Mouse (Mus musculus) stomach, embryonic 16.5 days (tissue): Measurements from ENCODE around the gene Ubl7. TPM values are rescaled to one million over a fixed set of nuclear protein-coding genes. Genes with fewer than 3 reads are reported as not detected.

Source experiments
- ATAC-seq: fragments of 200-750 bp; cut with Nextera tagmentation; 2 replicates; pipeline ENCODE4 v1.8.0; 2017; ENCODE audit warnings: moderate number of reproducible peaks, moderate TSS enrichment; ENCODE audit not compliant: insufficient read depth, low FRiP score
- H3K27ac ChIP-seq: fragments of 300-500 bp; sonication (generic); 2 replicates; pipeline ENCODE4 v1.5.1; 2014; ENCODE audit warnings: low read length
- H3K27me3 ChIP-seq: fragments of 300-500 bp; sonication (generic); 2 replicates; pipeline ENCODE4 v1.6.1; 2014; ENCODE audit warnings: low read length, control low read depth, mixed read lengths; ENCODE audit not compliant: control insufficient read depth, insufficient read depth
- H3K36me3 ChIP-seq: fragments of 300-500 bp; sonication (generic); 2 replicates; pipeline ENCODE4 v1.6.1; 2014; ENCODE audit warnings: low read length; ENCODE audit not compliant: control insufficient read depth, insufficient read depth
- H3K4me1 ChIP-seq: fragments of 300-500 bp; sonication (generic); 2 replicates; pipeline ENCODE4 v1.6.1; 2014; ENCODE audit warnings: low read length, control low read depth, mixed read lengths; ENCODE audit not compliant: control insufficient read depth, insufficient read depth
- H3K4me2 ChIP-seq: fragments of 300-500 bp; sonication (generic); 2 replicates; pipeline ENCODE4 v1.6.1; 2014; ENCODE audit warnings: low read depth, low read length, mixed read lengths
- H3K4me3 ChIP-seq: fragments of 300-500 bp; sonication (generic); replicated peaks from 2 replicates; pipeline ENCODE4 v1.5.1; 2014; ENCODE audit warnings: mild to moderate bottlenecking, low read length
- H3K9ac ChIP-seq: fragments of 300-500 bp; sonication (generic); 2 replicates; pipeline ENCODE4 v1.6.1; 2014; ENCODE audit warnings: low read length
- H3K9me3 ChIP-seq: fragments of 300-500 bp; sonication (generic); replicated peaks from 2 replicates; pipeline ENCODE4 v1.6.1; 2016; ENCODE audit warnings: low read length, control low read depth; ENCODE audit not compliant: control insufficient read depth
- WGBS: fragments of 180-500 bp; shearing (Covaris S2); extraction: QIAGEN DNeasy Blood & Tissue Kit; methylation state at CpG from one replicate; pipeline ENCODE4 v1.1.7; 2014; 5-methylcytosine and 5-hydroxymethylcytosine counted together
- polyA plus RNA-seq: library from polyadenylated mRNA; unstranded; fragments of >200 nt; fragmentation: Nextera tagmentation; extraction: Ambion mirVana; gene quantifications from 2 replicates; pipeline ENCODE4 v1.2.1, GENCODE M21; 2015

The Ubl7 gene
- 82.1 and 89.2 TPM in 2 replicates for polyA plus RNA-seq

DNA sequence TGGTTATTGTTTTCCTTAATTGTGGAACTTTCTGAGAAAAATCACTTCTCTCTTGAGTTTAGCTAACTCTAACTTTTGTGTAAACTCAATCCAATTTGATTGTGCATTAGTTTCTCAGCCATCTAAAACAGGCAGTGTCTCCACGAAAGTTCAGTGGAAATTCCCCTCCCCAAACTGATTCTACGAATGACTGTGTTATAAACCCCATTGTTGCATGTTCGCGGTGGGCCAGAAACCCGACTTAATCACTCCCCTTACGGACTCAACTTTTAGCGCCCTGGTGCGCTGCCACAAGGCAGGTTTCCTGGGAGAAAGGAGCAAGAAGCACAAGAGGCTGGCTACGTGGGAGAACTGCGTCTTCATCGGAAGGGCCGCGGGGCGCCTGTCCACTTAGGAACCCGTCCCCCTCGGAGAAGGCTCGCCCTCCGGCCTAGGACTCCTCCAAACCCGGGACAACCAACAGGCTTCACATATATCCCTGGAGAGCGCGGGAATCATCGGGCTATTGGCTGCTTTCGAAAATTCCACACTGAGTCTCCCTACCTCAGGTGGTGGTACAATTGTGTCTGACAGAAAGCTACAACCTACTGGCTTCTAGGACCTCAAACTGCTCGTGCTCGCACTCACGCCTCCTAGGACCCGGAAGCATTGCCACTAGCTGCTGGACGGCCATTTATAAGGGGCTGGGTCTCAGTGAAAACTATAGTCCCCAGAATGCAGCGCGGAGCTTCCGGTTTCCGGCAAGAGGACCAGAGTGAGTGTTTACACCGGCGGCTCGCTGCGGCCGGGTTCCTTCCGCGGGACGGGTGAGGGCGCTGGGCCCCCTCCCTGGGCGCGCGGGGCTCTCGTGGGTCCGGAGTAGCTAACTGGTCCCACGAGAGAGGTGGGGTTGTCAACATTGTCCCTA lies at the start of gene Ubl7:
TSS of gene Ubl7 (plus strand) at position 726 of the 907 bp plus-strand sequence.
- H3K4me1 ChIP-seq, result peaks cover 6% of the 10 kb centered on the region
- no peaks in the 10 kb centered on the region for H3K36me3 ChIP-seq
- peak within 1 kb of the TSS; percentile 78 for H3K27ac ChIP-seq
- peak; percentile 97 for ATAC-seq
- H3K9me3 ChIP-seq, result no peaks in the 10 kb centered on the region
- H3K4me2 ChIP-seq, result peak within 1 kb of the TSS; percentile 91
- H3K27me3 ChIP-seq, result no peaks in the 10 kb centered on the region
- under 1% methylated on average over 47 of the region's 47 CpGs for WGBS
- H3K4me3 ChIP-seq, result peak within 1 kb of the TSS; percentile 69
- peak within 1 kb of the TSS; percentile 80 for H3K9ac ChIP-seq

DNA sequence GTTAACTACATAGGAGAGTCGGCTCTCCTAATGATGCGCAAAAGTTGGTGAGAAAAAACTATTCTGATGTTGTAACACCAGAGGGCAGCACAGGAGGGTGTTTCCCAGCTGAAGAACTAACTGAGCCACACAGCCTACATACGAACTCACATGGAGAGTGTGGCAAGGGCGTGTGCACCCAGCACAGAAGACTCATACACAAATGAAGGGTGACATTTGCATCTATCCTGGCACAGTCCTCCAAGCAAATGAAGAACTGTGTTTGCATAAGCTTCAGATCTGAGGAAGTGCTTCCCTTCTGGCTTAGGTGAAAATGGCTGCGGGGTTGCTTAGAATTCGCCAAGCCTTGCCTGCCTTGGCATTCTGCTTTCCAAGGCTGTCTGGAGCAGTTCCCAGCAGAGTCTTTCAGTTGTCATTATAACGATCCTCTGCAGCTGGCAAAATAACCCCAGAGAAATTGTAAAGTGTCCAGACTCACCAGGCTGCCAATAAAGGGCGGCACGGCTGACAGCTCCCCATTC lies 48.8 kb upstream of the Ubl7 start:
- H3K9ac ChIP-seq, result no peak overlapping the region
- WGBS, result 35% methylated on average over 9 of the region's 9 CpGs
- no peak overlapping the region for H3K4me3 ChIP-seq
- ATAC-seq, result no peak
- H3K27me3 ChIP-seq, result no peaks in the 10 kb centered on the region
- no peak overlapping the region for H3K27ac ChIP-seq
- H3K9me3 ChIP-seq, result no peaks in the 10 kb centered on the region
- no peaks in the 10 kb centered on the region for H3K36me3 ChIP-seq
- no peaks in the 10 kb centered on the region for H3K4me1 ChIP-seq
- H3K4me2 ChIP-seq, result no peak overlapping the region

DNA sequence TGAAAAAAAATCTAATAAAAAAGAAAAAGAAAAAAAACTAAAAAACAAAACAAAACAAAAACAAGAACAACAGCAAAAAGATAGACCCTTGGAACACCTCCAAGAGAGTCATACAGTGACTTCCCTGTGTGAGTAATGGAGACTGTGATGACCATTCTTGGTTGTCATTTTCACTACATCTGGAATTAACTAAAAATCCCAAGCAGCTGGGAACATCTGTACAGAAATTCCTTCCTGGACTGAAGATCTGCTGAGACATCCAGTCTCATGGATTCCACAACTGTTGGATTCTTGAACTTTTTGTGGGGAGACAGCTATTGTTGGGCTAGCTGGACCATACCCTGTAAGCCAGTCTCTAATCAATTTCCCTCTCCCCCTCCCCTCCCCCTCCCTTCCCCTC lies 46.4 kb upstream of the Ubl7 start:
- no peak for ATAC-seq
- no peak overlapping the region for H3K4me3 ChIP-seq
- no peak overlapping the region for H3K27ac ChIP-seq
- no peaks in the 10 kb centered on the region for H3K27me3 ChIP-seq
- no peaks in the 10 kb centered on the region for H3K36me3 ChIP-seq
- H3K9ac ChIP-seq, result no peak overlapping the region
- no peak overlapping the region for H3K4me2 ChIP-seq
- H3K9me3 ChIP-seq, result no peaks in the 10 kb centered on the region
- no peaks in the 10 kb centered on the region for H3K4me1 ChIP-seq

DNA sequence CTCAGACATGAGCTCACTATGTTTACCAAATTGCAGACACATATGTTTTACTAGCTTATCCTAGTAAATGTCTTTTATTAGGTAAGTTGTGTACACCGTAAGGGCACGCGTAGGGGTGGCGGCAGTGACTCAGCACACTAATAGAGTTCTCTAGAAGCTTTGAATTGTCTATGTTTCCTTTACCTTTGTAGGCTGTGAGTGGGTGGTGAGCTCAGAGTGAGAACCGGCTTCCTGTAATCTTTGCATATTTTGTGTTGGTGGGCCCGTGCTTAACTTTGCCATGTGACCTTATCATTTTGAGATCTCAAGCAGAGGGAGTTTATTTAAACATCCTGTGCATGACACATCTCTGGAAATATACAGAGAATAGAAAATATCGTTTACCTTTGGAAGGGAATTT lies 44.2 kb upstream of the Ubl7 start:
- H3K4me2 ChIP-seq, result no peak overlapping the region
- no peak overlapping the region for H3K27ac ChIP-seq
- H3K4me1 ChIP-seq, result no peaks in the 10 kb centered on the region
- no peak overlapping the region for H3K9ac ChIP-seq
- WGBS, result 54% methylated on average over 7 of the region's 7 CpGs
- no peak overlapping the region for H3K4me3 ChIP-seq
- no peaks in the 10 kb centered on the region for H3K9me3 ChIP-seq
- ATAC-seq, result no peak
- no peaks in the 10 kb centered on the region for H3K27me3 ChIP-seq
- no peaks in the 10 kb centered on the region for H3K36me3 ChIP-seq

DNA sequence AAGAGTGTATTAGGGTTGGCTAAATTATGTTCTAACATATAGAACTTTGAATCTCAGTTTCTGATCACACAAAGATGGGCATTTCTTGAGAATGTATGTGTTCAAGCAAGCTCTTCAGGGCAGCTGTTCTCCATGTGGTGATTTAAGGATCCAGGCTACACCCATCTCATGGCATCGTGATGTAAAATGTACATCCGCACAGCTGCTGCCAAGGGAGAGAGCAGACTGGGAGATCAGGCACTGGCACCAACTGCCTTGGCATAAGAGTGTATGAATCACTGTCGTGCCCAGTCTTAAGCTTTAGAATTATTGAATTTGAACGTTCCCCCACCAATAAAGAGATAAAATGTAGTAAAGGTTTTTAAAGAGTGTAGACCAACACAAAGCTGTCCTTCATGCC lies 43.5 kb upstream of the Ubl7 start:
- no peaks in the 10 kb centered on the region for H3K36me3 ChIP-seq
- H3K4me1 ChIP-seq, result no peaks in the 10 kb centered on the region
- no peaks in the 10 kb centered on the region for H3K27me3 ChIP-seq
- no peak overlapping the region for H3K4me3 ChIP-seq
- ATAC-seq, result no peak
- 83% methylated on average over 4 of the region's 4 CpGs for WGBS
- H3K9ac ChIP-seq, result no peak overlapping the region
- no peak overlapping the region for H3K4me2 ChIP-seq
- H3K27ac ChIP-seq, result no peak overlapping the region
- H3K9me3 ChIP-seq, result no peaks in the 10 kb centered on the region

DNA sequence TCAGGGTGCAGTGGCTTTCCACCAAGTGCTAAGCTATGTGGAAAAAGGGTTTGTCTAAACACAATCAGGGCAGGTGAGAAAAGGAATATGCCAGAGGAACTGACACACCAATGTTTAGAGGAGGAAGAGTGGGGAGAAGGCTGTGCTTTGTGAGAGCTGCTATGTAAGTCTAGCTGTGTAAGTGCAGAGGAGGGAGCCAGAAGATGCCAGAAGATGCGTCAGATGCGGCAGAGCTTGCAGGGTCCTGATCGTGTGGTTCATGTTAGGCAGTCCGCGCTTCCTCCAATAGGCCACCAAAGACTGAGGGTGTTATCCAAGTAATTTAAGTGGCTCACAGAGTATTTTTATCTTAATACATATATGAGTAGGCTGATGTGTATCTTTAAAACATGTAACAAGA lies 42.9 kb upstream of the Ubl7 start:
- H3K4me2 ChIP-seq, result no peak overlapping the region
- no peaks in the 10 kb centered on the region for H3K4me1 ChIP-seq
- WGBS, result 82% methylated on average over 5 of the region's 5 CpGs
- H3K27me3 ChIP-seq, result no peaks in the 10 kb centered on the region
- H3K27ac ChIP-seq, result no peak overlapping the region
- no peak for ATAC-seq
- H3K4me3 ChIP-seq, result no peak overlapping the region
- H3K9me3 ChIP-seq, result no peaks in the 10 kb centered on the region
- no peak overlapping the region for H3K9ac ChIP-seq
- H3K36me3 ChIP-seq, result no peaks in the 10 kb centered on the region

DNA sequence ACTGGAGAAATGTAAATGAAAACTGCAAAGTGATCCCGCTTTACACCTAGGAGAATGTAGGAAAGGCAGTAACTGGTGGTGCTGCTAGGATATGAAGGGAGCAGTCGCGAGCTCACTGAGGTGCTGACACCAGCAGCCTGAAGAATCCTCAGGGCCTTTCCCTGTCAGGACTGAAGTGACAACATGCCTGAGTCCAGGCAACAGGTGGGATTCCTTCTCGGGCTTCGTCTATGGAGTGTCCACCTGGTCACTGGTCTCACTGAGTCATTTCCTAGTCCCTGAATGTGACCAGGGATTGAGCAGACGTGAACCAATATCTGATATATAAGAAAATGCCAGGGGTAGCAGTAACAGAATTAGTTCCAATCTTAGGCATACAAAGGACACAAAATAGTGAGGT lies 42.0 kb upstream of the Ubl7 start:
- Histone ChIP-seq H3K9me3 (no peaks in the 10 kb centered on the region), H3K9ac (no peak overlapping the region), H3K4me2 (no peak overlapping the region), H3K36me3 (no peaks in the 10 kb centered on the region), H3K4me1 (no peaks in the 10 kb centered on the region), H3K27me3 (no peaks in the 10 kb centered on the region), H3K4me3 (no peak overlapping the region), H3K27ac (no peak overlapping the region)
- no peak for ATAC-seq
- WGBS, result 73% methylated on average over 6 of the region's 6 CpGs

DNA sequence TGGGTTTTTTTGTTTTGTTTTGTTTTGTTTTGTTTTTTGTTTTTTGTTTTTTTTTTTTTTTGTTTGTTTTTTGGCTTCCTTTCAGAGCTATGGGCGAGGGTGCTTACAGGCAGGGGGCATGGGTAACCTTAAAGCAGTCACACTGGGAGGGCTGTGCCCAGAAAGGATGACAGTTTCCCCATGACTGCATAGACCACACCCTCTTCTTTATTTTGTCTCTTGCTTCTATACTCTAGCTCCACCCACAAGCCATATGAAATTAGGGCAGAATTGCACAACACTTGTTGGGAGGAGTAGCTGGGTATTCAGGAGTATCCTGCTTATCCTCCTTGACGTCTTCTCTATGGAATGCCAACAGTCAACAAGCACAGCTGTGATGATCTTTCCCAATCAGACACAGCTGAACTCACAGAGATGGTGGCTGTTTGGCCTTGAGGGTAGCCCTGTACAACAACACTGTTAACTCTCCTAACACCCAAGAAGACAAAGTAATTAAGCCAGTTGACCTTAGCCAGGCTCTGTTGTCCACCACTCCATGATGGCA lies 40.4 kb upstream of the Ubl7 start:
- H3K27me3 ChIP-seq, result no peaks in the 10 kb centered on the region
- H3K9ac ChIP-seq, result no peak overlapping the region
- ATAC-seq, result no peak
- 28% methylated on average over 2 of the region's 2 CpGs for WGBS
- no peaks in the 10 kb centered on the region for H3K4me1 ChIP-seq
- H3K4me2 ChIP-seq, result no peak overlapping the region
- no peaks in the 10 kb centered on the region for H3K9me3 ChIP-seq
- H3K36me3 ChIP-seq, result no peaks in the 10 kb centered on the region
- no peak overlapping the region for H3K4me3 ChIP-seq
- H3K27ac ChIP-seq, result no peak overlapping the region

DNA sequence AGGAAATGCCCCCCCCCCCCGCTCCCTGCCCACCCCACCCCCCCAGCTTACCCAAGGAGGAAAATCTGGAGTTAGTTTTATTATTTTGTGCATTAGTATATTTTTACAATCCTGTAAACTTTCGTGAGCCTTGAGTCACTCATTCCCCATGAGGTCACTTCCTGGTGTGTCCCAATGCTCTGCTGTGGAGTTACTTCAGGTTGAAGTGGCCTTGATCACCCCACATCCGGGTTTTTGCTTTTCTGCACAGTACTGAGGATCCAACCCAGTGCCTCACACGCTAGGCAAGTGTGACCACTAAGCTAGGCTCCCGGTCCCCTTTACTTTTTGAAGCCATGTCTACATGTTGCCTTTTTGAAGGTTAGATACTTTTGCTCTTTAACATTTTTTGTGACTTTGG lies 36.6 kb upstream of the Ubl7 start:
- WGBS, result 71% methylated on average over 5 of the region's 5 CpGs
- no peak overlapping the region for H3K4me2 ChIP-seq
- no peaks in the 10 kb centered on the region for H3K9me3 ChIP-seq
- no peak for ATAC-seq
- no peak overlapping the region for H3K27ac ChIP-seq
- no peaks in the 10 kb centered on the region for H3K27me3 ChIP-seq
- H3K4me1 ChIP-seq, result no peaks in the 10 kb centered on the region
- no peak overlapping the region for H3K9ac ChIP-seq
- H3K36me3 ChIP-seq, result no peaks in the 10 kb centered on the region
- no peak overlapping the region for H3K4me3 ChIP-seq
